Mouse (Mus musculus): ENCODE data around the gene Smg9. TPM values are rescaled to one million over a fixed set of nuclear protein-coding genes. Genes with fewer than 3 reads are reported as not detected.

Smg9 gene
- 10 to 100 TPM in 1 of 2 experiments, 1 to 10 TPM in 1; 9.8 to 11.5 TPM for total RNA-seq (2021)
- long read RNA-seq, experiment 1, partial matches to known transcripts = 0 of 6 reads
- long read RNA-seq, experiment 1, other reads (novel, unspliced or antisense) = 2 of 6 reads
- long read RNA-seq, experiment 2, transcript Smg9-201 (14 exons, 2,242 nt) = major isoform, 5 of 12 reads
- long read RNA-seq, experiment 2, partial matches to known transcripts = 3 of 12 reads
- long read RNA-seq, experiment 2, other reads (novel, unspliced or antisense) = 4 of 12 reads

DNA sequence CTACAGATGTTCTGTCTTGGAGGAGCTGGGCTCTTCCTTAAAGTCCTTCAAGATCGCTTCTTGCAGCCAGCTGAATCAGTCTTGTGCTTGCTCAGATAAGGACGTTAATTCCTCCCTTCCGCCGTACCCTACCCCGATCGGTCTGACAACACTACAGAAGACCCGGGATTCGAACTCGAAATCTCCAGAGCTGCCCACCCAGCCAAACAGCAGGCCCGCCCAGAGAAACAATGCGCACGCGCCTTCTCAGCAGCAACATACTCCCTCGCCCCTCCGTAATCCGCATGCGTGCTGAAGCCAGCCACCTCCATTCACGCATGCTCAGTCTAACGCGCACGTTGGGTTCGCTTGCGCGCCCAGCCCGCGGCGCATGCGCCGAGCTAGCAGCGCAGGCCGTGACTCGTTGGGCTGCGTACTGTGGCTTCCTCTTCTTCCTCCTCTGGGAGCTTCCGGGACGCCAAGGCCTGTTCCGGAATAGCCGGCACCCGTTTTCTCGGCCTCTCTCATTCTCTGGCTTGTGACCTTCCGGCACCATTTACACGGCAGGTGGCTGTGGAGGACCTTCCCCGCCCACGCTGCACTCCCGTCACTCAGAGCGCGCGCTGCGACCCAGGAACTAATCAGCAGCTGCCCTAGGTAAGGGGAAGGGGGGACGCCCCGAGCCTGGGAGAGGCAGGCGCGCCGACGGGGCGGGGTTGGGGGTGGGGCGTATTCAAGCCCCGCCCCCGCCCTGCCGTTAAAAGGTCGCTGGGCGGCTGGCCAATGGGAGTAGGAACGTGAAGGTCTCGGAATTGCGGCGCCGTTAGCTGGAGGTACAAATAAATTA is at the start of gene Smg9:
Gene Smg9 (plus strand): TSS at position 364 of the 826 bp plus-strand sequence.
- intact Hi-C loops (cut with DNase I) = loop anchor here (5.0 kb wide), 1 partner anchor 82 kb away; the partner anchor contains the start of gene Zfp94
- peak; percentile 92 to 96 for DNase-seq

DNA sequence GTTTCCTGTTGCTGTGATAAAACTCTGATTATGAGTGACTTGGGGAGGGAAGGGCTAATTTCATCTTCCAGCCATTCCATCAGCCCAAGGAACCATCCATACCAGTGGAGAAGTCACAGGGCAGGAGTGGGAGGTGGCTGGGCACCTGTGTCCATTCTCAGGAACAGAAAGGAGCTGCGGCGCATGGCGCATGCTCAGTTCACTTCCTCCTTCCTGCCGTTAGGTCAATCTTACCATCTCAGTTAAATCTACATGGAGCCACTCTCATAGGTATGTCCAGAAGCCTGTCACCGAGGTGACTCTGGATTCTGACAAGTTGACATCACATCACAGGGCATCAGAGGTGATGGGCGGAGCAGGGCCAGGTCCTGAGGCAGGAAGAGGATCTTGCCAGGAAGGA is 43.8 kb upstream of the Smg9 start:
- intact Hi-C loops (cut with DNase I) = no loop called here
- DNase-seq = no peak

DNA sequence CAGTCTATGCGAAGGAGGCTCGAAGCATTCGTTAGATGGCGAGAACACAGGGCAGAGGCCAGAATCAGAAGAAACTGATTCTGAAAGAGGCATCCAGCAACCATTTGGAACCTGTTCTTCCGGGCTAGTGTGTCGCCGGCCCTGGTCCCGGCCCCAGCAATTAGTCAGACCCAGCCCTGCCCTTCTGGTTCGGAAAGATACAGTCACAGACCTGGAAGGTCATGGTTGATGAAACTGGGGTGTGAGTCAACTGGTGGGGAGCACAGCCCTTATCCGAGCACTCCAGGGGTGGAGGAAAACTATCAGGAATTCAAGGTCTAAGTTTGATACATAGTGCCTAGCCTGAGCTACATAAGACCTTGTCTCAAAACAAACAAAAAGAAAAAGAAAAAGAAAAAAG is 43.3 kb upstream of the Smg9 start:
- intact Hi-C loops (cut with DNase I) = no loop called here
- DNase-seq = no peak

DNA sequence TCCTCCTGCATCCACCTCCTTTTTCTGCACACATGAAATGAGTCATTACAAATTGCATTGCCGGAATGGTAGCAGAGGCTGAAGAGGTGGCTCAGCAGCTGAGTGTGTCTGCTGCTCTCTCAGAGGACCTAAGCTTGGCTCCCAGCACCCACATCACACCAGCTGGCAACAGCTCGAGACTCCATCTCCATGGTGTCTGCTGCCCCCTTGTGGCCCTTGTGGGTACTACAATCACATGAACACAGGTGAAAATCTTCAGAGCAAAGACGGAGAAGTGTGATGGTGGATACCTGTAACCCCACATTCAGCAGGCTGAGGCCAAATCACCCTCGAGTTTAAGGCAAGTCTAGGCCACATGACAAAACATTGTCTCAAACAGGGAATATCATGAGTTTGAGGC is 41.5 kb upstream of the Smg9 start:
- intact Hi-C loops (cut with DNase I) = no loop called here
- no peak for DNase-seq

DNA sequence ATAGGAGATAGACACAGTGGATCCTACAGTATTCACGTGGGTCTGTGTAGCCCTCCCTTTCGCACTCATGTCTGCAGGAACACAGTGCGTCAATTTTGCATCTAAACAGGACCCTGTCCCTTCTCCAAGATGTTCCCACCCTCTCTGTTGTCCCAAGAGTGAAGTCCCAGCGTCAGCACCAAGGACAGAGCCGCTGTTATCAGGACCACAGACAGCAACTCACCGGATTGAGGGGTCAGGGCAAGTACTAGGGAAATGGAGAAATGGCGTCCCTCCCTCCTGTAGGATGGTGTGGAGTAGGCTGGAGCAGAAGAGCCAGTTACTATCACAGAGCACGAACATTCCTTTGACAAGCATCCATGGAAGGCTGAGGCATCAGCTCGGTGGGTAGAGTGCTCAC is 40.1 kb upstream of the Smg9 start:
- DNase-seq = no peak
- intact Hi-C loops (cut with DNase I) = no loop called here

DNA sequence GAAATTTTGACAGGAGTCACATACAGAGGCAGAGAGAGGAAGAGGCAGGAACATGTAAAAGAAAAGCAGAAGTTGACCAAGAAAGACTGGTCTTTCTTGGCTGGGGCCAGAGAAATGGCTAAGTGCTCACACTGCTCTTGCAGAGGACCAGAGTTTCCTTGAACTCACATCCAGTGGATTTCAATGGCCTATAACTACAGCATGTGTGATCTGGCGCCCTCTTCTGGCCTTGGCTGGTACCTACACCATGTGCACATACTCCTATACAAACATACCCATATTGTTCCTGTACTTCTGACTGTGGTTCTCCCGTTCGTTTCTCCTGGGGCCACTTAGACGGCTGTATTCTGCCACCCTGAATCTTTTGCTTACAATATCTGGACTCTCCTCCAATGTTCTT is 38.4 kb upstream of the Smg9 start:
- intact Hi-C loops (cut with DNase I) = no loop called here
- DNase-seq = no peak

DNA sequence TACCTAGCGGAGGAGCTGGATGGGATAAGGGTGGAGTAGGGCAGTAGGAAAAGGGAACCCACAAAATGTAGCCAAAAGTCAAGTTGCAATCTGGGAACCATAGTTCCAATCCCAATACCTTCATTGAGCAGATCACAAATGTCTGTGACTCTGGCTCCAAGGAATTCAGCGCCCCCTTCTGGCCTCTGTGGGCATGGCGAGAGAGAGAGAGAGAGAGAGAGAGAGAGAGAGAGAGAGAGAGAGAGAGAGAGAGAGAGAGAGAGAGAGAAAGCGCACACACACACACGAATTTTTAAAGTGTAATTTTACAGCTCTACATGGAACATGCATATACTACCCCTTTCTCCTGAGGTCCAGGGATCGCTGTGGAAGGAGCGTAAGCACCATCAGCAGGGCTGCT is 36.2 kb upstream of the Smg9 start:
- intact Hi-C loops (cut with DNase I) = no loop called here
- no peak for DNase-seq

DNA sequence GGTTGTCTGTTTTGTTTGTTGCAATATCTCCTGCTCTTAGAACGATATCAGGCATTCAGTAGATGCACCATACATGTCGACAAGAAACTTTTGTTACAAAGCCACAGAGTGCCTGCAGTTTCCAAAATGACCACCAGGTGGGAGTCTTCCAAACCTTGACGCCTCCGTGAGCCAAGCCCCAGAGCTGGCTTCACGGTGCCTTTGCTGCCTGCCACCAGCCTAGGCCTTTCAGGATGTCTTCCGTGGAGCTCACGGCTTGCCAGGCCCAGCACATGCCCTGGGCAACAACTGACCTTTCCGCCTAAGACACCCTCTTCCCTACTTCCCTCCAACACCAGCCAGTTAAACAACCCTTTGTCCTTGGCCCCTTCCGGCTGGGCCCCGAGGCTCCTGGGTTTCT is 34.6 kb upstream of the Smg9 start:
- intact Hi-C loops (cut with DNase I) = loop anchor here (2.0 kb wide), 1 partner anchor 42 kb away; no protein-coding TSS in a partner anchor
- DNase-seq = peak; percentile 74

DNA sequence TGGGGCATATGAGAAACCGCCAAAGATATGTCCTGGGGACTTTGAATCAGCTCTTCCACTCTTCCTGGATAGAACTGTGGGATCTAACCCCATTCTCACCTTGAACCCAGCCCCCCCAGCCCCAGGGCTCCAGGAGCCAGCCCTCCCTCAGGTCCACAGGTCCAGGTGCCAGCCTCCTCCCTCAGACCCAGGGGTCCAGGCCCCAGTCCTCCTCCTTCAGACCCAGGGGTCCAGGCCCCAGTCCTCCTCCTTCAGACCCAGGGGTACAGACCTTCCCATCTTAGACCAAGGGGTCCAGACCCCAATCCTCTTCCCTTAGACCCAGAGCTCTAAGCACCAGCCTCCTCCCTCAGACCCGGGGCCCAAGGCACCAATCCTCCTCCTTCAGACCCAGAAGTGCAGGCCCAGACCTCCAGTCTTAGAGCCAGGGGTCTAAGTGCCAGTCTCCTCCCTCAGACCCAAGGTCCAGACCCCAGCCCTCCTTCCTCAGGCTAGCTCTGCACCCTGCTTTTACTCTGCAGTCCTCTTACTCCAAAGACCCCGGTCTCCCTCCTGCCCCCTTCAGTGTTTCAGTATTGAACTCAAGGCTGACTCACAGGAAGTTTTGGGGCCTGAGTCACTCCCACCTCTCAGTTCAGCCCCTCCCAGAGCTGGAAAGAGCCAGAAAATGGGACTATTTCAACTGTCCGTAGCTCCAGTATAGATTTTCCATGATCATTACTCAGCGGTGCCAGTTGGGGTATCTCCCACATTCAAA is 34.0 kb upstream of the Smg9 start:
- no peak for DNase-seq
- intact Hi-C loops (cut with DNase I) = loop anchor here (2.0 kb wide), 1 partner anchor 41 kb away; no protein-coding TSS in a partner anchor

DNA sequence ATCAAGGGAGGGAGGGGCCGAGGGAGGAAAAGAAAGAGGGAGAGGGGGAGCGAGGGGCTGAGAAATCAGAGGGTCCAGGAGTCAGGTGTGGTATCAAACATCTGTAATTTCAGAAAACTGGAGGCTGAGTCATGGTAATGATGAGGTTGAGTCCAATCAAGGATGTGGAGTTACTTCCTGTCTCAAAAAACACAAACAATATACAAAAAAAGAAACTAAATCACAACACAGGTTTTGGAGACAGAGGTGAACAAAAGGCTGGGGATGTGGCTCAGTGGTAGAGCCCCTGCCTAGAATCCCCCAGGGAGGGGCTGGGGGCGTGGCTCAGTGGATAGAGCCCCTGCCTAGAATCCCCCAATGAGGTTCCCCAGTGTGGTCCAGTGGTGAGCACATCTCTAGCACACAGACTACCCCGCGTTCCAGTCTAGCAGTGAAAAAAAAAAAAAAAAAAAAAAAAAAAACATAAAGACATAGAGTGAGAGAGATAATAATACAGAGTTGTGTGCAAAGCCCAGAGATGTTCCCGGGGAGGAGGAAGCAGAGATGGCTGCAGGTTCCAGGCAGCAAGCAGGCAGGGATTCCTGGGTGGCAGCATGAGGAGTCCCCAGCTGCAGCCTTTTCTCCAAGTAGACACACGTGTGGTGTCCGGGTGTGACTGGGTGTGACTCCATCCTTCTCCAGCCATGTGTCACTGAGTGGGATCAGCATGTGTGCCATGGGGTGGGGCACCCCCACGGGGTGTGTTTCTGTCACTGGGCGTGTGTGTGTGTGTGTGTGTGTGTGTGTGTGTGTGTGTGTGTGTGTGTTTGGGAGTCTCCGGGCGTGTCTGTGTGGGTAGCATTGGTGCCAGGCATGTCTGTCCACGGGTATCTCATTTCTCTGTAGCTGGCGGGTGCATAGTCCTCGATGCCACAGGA is 32.4 kb upstream of the Smg9 start:
- intact Hi-C loops (cut with DNase I) = no loop called here
- DNase-seq = no peak

DNA sequence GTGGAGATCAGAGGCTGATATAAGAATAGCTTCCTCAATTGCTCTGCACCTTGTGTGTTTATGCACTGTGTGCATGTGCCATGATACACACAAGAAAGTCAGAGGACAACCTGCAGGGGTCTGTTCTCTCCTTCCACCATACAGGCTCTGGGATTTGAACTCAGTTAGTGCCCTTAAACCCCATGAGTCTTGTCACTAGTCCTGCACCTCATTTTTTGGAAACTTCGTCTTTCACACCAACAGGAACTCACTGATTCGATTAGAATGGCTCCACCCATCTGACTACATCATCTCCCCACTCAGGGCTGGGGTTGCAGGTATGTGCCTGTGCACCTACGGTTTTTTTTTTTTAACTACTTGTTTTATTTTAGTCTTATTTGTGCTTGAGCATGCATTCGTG is 31.2 kb upstream of the Smg9 start:
- intact Hi-C loops (cut with DNase I) = no loop called here

DNA sequence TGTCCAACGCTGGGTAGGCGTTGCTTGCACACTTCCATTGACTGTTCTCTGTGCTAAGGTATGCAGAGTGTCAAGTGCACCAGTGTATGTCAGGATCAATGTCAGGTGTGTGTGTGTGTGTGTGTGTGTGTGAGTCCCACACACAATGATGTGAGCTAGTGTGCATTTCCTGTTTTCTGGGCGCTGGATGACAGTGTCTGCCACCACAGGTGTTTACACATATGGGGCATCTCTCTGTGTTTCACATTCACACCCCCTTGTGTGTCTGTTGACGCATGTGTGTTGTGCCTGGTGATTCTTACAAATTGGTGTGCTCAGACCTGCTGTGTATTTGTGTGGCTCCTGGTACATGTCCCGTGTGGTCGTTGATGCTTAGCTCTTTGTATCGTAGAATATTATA is 30.5 kb upstream of the Smg9 start:
- DNase-seq = no peak
- intact Hi-C loops (cut with DNase I) = no loop called here

More for the DNA sequence above, 31.2 kb upstream of the Smg9 start:
- no peak for DNase-seq

DNA sequence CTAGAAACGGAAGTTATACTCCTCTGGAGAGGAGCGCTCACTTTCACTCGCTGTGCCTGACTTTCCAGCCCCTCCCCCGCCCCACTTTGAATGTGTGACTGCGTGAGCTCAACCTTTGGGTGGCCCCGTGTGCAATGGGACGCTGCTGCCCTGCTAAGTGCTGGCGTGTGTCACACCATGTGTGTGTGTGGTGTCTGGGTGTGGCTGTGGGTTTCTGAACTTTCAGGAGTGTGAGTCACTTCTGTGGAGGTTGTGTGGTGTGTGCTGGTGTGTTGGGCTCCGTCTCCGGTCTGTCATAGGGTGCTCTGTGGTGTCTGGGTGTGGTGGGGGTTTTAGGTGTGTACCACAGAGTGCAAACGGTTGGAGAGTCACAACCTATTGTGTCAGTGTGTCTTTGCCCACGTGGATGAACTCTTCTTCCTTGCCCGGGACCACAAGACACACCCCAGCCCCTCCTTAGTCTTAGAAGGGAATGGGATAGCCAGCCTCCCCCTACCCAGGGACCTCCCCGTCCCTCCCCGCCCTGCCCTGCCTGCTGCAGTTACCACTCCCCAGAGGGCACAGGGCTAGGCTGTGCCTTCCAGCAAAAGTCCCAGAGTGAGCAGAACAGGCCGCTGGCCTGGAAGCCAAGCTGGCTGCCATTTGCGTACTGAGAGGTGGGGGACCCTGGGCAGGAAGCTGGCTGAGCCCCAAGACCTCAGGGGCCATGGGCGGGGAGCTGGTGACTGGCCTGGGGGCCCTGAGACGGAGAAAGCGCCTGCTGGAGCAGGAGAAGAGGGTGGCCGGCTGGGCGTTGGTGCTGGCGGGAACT is 29.5 kb upstream of the Smg9 start, which contains the start of gene Kcnn4:
Gene Kcnn4 (plus strand): TSS at position 533 of the 811 bp plus-strand sequence.
- DNase-seq = no peak
- intact Hi-C loops (cut with DNase I) = no loop called here

DNA sequence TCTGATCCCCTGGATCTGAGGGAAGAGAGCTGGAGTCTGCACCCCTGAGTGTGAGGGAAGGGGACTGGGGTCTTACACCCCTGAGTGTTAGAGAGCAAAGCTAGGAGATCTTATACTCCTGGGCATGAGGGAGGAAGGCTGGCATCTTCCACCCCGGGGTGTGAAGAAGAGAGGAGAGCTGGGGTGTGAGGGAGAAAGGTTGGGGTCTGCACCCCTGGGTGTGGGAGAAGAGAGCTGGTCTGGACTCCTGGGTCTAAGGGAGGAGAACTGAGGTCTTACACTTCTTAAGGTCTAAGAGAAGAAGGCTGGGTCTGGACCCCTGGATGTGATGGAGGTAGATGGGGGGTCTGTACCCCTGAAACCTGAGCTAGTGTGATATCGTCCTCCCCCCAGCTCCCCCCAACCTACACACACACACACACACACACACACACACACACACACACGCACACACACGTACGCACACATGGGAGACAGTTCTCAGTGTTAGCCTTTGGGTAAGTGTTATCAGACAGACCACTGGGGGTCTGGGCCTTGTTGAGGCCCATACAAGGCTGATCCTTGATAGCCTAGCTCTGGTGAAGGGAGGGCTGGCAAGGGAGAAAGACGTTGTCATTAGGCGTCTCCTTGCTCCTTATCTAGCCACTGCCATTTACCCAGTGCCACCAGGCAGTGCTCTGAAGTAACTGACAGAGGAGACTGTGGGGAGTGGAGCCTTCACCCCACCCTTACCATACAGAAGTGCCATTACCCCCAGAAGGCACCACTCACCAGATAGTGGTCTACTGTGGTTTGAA is 28.2 kb upstream of the Smg9 start:
- intact Hi-C loops (cut with DNase I) = no loop called here
- DNase-seq = no peak

DNA sequence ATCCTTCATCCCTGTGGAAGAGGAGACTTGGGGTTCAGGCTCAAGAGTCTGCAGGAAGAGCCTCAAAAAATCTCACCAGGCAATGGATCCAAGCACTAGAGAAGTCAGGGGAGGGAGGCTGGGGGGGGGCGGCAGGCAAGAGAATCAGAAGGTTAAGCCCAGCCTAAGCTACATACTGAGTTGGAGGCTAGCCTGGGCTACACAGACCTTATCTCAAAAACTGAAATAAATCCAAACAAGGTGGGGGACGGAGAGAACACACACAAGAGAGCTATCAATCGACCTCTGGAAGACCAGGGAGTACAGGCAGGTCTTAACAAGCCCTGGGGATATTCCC is 27.6 kb upstream of the Smg9 start:
- no peak for DNase-seq

DNA sequence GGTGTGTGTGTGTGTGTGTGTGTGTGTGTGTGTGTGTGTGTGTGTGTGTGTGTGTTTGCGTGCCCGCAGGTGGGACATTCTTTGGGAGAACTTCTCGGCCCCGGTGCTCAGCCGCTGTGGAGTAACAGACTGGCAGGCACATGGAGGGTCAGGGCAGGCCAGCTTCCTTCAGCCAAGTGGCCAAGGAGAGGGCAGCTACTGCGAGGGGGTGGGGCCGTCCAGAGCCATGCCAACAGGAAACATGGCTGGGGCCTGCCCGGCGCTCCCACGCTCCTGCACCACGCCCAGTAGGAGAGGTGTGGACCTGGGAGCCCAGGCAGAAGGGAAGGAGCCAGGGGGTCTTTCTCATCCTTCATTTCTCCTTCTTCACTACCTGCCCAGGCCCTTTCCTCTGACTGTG is 27.1 kb upstream of the Smg9 start:
- intact Hi-C loops (cut with DNase I) = no loop called here
- DNase-seq = no peak

More for the DNA sequence above, 27.6 kb upstream of the Smg9 start:
- intact Hi-C loops (cut with DNase I) = no loop called here

DNA sequence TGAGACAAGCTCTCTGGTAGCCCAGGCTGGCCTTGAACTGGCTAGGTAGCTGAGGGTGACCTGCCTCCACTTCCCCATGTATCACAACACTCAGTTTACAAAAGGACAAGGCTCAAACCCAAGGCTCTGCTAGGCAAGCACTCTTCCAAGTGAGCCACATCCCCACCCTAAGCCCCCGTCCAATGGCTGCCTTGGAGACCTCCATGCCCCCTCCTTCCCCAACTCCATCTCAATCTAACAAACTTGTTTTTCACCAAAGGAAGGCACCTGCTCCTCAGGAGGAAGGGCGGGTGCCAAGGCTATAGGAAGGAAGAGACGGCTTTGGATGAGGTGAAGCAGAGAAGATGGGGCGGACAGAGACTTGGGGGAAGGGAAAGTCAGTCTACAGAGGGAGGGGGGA is 26.6 kb upstream of the Smg9 start:
- intact Hi-C loops (cut with DNase I) = no loop called here
- DNase-seq = no peak

DNA sequence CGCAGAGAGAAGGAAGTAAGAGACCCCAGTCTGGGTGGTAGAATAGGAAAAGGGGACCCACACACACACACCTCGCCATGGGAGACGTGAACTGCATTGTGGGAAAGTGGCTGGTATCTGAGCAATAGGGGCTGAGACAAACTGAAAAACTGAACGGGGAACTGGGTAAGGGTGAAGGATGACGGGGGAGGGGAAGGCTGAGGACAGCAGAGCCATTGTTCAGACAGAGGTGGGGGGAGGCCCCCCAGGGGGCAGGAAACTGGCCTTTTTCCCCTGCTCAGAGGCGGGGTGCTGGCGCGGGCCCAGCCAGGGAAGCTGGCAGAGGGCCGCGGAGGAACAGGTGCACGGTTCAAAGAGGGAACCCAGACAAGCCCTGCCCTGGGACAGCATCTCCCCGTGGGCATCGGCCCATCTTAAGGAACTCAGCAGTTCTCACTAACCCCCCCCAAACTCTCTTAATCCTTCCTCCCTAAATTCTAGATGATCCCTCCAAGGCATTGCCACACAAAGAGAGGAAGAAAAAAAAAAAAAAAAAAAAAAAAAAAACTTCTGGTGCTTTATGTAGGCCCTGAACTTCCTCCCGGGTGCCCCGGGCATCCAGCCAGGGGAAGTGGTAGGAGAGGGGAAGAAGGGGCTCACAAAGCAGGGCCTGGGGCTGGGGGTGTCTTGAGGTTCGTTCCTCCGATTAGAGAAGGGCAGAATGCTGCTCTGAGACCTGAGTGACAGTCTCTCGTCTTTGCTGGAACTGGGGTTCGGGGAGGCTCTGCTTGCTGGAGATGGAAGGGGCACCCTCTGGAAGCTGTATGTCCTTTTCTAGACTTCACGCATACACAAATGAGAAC is 25.7 kb upstream of the Smg9 start:
- intact Hi-C loops (cut with DNase I) = no loop called here
- peak in 1 of 2 experiments; percentile 37 for DNase-seq
